Mouse (Mus musculus) embryo, embryonic 9.5 days (tissue): ENCODE measurements at regions not wholly inside any gene's neighbourhood (a gene's known extent, or its start where the extent isn't known, plus 50 kb on each side); places are given as distances from the start of the nearest gene placed in this dataset.

Experiments
- DNase-seq: peaks from one replicate; pipeline ENCODE4 v3.0.0-alpha.2; 2017; ENCODE audit errors: extremely low spot score

GRCm38 (mm10) chr14:58499071-58499470, 428.7 kb downstream of the Fgf9 start:
- DNase-seq: no peak

GRCm38 (mm10) chr14:58496902-58497301, 426.6 kb downstream of the Fgf9 start:
- no peak for DNase-seq

GRCm38 (mm10) chr14:58494400-58494987, 424.1 kb downstream of the Fgf9 start:
- no peak for DNase-seq

DNA sequence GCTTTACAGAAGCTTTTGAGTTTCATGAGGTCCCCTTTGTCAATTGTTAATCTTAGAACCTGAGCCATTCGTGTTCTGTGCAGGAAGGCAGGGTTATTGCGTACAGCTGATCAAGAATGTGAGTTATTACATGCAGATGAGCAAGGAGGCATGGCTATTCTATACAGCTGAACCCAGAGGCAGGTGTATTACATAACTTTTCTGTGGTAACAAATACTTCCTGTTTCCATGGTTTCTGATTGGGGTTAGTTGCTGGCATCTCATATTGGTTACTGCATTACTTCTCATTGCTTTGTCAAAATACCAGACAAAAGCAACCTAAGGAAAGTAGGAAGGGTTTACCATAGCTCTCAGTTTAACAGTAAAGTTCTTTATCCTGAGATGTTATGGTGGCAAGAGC, 421.8 kb downstream of the Fgf9 start:
- no peak for DNase-seq

DNA sequence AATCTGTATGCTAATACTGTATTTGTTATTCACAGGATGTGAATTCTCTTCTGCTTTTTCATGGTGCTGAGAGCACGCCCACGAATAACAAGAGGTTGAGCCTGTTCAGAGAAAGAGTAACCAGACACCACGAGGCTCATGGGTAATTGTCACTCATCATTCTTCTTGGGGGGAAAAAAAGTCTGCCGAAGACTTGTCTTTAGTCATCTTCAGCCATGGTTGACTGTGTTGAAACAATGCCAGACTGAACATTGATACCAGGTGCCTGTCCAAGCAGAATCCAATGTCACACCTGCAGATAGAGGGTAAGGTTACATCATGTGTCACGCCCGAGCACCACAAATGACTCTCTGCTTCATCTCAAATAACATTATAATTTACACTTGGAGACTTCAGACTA, 418.5 kb downstream of the Fgf9 start:
- no peak for DNase-seq

- no peak for DNase-seq
These were observed 417.5 kb downstream of the Fgf9 start for GRCm38 (mm10) chr14:58487836-58488235.

- DNase-seq: no peak
These were observed 410.1 kb downstream of the Fgf9 start for GRCm38 (mm10) chr14:58480454-58480853.

- DNase-seq: no peak
These were observed 400.3 kb downstream of the Fgf9 start for GRCm38 (mm10) chr14:58470678-58471077.

DNA sequence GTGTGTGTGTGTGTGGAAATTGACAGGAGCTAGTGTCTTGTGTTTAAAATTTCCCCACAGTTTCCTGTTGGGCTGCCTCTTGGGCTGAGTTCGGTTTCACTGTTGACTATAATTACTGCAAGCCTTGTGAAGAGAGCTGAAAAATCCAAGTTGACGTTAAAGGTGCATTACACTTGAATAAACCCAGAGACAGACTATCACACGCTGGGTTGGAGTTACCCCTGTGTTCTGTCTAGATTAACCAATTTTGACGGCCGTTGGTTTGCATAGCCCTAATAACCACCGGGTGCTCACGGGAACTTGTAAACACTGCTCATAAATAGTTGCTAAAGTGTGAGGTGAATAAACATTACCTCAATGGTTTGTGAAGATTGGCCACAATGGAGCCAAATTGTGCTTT, 398.1 kb downstream of the Fgf9 start:
- no peak for DNase-seq

GRCm38 (mm10) chr14:58467856-58468255, 397.5 kb downstream of the Fgf9 start:
- DNase-seq: no peak

DNA sequence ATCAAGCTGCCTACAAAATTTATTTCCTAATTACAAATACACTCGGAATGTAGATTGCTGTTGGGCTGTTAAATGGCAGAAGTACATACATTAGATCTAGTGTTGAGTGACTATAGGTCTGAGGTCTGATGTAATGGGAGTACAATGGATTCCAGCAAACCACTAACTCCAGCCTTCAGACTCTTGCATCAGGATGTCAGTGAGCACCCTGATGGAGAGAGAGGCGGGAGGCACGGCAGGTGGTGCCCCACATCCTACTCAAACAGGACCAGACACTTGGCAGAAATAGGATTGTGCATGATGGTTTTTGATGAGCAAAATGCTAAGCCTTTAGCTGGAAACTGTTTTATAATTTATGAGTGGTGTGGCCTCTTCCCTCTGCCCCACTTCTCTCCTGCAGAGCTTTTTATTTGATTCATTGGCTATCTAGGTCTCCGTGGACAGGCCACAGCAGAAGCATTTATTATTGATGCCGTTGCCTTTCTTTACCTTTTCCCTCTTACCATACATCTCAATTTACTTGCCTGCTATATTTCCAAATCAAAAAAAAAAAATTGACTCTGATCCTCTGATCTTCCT, 376.5 kb downstream of the Fgf9 start:
- no peak for DNase-seq

- no peak for DNase-seq
These were observed 374.1 kb downstream of the Fgf9 start for GRCm38 (mm10) chr14:58444496-58444895.

DNA sequence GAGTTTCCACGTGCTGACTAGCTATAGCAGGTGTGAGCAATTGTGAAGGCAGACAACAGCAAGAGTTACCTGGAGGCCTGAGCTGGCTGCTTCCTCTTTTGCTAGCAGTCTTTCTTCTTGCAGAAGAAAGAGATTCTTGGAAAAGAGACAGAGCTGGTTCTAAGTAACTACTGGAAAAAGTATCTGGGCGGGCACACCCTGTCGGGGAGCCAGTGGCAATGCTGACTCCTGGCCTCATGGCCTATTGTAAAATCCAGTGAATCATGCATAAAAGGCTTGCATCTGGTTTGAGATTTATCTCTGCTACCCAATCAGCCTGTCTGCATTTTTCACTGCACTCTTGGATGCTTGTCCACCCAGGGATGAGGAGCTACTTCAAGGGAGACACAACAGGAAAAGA, 372.2 kb downstream of the Fgf9 start:
- DNase-seq: no peak

- no peak for DNase-seq
These were observed 369.6 kb downstream of the Fgf9 start for GRCm38 (mm10) chr14:58439963-58440362.

GRCm38 (mm10) chr14:58436096-58436495, 365.7 kb downstream of the Fgf9 start:
- no peak for DNase-seq

DNA sequence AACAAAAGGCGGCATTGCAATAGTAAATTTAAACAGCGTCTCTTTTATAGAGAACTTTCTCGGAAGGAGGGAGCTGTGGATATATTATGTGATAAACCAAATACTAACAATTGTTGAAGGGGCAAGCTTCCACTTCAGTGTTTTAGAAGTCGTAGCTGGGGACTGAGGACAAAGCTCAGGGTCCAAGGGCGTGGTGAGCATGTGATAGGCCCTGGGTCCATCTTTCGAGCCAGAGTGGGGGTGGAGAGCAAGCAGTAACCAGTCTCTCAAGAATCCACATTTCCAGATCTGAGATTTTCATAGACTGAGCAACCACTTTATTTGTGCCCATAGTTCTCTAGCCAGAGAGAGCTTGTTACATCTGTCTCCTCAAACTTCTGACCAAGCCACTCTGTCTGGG, 356.1 kb downstream of the Fgf9 start:
- no peak for DNase-seq

- no peak for DNase-seq
These were observed 351.6 kb downstream of the Fgf9 start for GRCm38 (mm10) chr14:58421904-58422303.

GRCm38 (mm10) chr14:58417545-58417944, 347.2 kb downstream of the Fgf9 start:
- DNase-seq: no peak

- no peak for DNase-seq
These were observed 321.8 kb downstream of the Fgf9 start for GRCm38 (mm10) chr14:58392055-58392726.

GRCm38 (mm10) chr14:58390741-58391140, 320.4 kb downstream of the Fgf9 start:
- DNase-seq: no peak

DNA sequence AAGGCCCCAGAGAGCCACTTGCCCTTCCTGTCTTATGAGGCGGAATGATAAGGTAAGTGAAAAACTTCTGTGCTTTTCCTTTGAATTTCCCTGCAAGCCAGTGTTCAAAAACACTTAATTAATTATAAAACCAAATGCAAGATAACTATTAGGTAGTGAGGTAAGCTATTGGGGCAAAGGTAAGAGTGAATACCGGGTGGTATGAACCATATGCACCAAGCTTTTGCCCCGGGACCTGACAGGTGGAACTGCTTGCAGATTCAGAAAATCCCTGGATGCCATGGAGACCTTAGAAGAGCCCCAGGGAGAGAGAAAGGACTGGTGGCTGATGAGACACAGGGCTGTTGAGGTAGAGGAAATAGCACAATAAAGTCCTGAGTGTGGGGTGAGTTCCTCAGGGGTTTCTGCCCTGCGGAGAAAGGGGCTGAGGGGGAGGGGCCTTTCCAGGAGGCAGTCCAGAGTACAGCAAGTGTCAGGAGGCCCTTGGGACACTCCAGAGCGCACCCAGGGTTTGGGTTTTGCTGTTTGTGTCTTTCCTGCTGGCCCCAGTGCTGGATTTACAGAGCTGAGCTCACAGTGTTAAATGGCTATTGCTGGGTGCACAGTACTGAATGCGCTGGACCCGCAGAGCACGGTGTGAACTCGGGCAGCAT, 317.1 kb downstream of the Fgf9 start:
- no peak for DNase-seq

- no peak for DNase-seq
These were observed 304.7 kb downstream of the Fgf9 start for GRCm38 (mm10) chr14:58375056-58375455.

DNA sequence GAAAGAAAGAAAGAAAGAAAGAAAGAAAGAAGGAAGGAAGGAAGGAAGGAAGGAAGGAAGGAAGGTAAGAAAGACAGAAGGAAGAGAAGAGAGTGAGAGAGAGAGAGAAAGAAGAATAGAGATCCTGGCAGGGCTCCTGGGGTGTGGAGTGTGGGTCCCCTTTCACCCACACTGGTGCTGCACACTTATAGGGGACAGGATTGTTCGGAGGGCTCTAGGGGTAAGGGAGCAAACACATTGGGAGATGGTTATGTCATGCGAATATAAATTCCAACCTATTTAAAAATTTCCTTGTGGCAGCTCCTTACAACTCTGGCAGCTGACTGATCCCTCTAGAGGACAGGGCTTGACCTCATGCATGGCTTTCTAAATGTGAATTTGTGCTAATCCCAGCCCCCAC, 286.5 kb downstream of the Fgf9 start:
- no peak for DNase-seq
